Mouse (Mus musculus): ENCODE results near the gene Cubn.

Cubn gene

GRCm38 (mm10) chr2:13409767-13410519, 81.7 kb downstream of the Cubn start:
- in situ Hi-C loops (cut with MboI; ENCODE audit: low sequenced_read_pairs): no loop called here

DNA sequence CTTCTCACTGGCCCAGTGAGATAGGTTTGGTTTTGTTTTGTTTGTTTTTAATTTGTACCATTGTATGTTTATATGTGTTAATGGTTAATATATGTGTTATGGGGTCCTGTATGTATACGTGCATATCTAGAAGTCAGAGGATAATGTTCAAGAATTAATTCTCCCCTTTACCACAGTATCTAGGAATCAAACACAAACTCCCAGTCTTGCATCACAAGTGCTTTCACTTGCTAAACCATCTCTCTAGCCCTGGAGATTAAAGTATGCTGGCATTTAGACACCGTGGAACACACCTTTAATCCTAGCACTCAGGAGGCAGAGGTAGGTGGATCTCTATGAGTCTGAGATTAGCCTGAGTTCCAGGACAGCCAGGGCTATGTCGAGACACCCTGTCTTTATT, 83.3 kb downstream of the Cubn start:
- in situ Hi-C loops (cut with MboI; ENCODE audit: low sequenced_read_pairs): no loop called here

DNA sequence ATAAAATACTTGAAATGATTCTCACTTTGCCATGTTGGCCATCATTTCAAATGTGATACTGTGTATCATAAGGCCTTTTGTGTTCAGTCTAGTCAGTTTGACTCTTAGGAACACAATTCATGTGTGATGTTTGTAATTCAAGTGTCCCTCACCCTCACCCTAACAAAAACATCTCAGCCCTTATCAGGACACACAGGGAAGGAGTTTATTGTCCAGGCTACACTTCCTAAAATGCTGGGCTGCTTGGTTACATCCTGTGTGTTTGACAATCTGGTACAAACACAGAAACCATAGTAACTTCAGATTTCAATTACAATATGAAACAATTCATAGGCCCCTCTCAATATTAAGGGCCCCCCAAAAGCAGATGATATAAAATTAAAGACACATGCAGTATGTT, 83.9 kb downstream of the Cubn start:
- in situ Hi-C loops (cut with MboI; ENCODE audit: low sequenced_read_pairs): no loop called here

GRCm38 (mm10) chr2:13407272-13407671, 84.3 kb downstream of the Cubn start:
- in situ Hi-C loops (cut with MboI; ENCODE audit: low sequenced_read_pairs): no loop called here

DNA sequence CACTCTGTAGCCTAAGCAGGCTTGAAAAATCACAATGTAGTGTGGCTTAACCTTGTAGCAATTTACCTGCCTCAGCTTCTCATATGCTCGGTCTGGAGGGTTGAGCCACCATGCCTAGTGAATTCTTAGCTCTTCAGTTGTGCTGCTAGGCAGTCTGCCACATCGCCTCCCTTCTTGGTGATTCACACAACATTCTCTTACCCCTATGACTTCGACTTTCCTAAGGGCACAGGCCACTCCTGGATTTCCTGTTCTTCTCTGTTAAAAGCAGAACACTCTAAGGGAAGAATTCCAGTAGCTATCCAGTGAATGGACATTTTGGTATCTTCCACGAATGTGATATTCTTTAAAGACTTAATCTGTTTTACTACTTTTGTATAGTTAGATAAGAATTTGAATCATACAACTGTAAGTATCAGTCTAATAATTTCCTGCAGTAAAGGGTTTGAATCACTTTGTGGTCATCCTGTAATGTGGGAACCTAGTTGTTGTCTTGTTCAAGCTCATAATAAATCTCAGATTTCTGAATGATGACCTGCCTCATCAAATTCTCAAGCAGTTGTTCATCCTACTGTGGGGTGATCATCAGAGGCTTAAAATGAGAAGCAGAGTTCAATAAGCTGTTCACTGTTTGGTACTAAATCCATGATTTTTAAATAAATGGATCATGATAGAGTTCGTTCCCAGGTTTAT, 86.5 kb downstream of the Cubn start:
- in situ Hi-C loops (cut with MboI; ENCODE audit: low sequenced_read_pairs): no loop called here

DNA sequence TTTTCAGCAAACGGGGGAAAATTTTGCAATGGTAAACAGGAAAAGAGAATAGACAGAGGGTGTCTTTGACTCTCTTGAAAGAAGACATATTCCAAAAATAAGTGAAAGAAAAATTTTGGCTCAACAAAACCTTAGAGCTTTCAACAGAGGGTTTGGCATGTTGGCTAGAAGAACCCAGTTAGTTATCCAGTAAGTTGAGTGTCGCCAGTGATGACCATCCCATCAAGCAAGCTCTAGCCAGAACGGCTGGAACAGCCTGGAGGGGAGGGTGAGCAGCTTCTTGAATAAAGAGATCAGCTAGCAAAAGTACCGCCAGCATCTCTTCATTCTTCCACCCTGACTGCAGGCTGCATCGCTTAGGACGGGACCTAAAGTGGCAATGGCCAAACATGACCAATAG, 90.8 kb downstream of the Cubn start:
- in situ Hi-C loops (cut with MboI; ENCODE audit: low sequenced_read_pairs): no loop called here

DNA sequence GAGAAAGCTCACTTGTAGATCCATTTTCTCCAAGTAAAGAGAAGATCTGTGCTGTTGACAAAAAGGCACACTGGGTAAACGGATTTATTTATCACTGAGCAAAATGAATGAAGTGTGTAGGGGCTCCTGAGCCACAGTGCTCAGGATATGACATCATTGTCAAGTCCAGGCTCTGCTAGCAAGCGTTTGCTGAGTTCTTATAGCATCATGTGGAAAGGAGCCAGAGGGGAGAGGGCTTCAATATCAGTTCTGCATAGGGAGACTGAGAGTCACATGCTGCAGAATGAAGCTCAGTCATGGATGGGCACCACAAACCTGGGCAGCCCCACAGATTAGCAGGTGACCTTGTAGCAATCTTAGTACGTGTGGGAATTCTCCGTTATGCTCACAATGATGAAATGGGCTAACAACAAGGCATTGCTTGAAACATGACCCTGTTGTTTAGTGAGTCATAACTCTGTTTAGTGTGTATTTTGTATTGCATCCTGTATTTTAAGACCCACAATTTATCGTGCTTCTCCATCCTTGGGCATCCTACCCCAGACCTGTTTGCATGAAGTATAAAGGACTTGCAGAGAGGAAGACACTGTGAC, 92.0 kb downstream of the Cubn start:
- in situ Hi-C loops (cut with MboI; ENCODE audit: low sequenced_read_pairs): no loop called here

DNA sequence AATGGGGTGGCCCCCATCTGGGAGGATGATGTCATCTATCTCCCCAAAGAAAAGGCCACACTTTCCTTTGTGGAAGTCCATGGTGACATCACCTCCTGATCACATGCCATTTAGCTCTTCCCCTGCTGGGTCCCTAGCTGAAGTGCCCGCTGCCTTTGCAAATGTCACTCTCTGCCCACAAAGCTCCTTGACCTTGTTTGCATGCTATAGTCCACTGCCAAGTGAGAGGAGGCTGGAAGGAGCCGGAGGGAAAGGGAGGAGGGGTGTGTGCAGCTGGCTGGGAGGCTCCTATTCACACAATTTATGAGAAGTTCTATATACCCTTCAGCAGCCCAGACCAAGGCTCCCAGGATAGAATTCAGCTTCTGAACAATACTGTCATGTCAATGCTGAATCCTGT, 92.7 kb downstream of the Cubn start:
- in situ Hi-C loops (cut with MboI; ENCODE audit: low sequenced_read_pairs): no loop called here

DNA sequence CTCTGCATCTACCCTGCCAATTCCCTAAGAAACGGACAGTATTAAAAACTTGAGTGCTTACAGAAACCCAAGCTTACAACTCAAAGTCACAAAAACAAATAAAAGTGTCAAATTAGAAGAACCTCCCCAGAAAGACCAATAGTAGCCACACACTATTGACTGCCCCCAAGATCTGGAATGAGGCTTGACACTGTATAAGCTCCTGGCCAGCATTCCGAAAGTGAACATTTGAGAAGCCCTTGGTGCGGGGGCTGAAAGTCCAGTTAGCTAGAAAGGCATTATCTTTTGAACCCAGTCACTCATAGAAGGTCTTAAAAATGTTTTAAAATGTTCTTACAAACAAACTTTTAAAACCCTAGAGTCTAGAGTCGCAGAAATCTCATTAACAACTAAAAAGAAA, 93.1 kb downstream of the Cubn start:
- in situ Hi-C loops (cut with MboI; ENCODE audit: low sequenced_read_pairs): no loop called here

- in situ Hi-C loops (cut with MboI; ENCODE audit: low sequenced_read_pairs): no loop called here
Observed at GRCm38 (mm10) chr2:13396124-13396540, 95.5 kb downstream of the Cubn start.

- in situ Hi-C loops (cut with MboI; ENCODE audit: low sequenced_read_pairs): no loop called here
Observed at GRCm38 (mm10) chr2:13391018-13391417, 100.6 kb downstream of the Cubn start.

DNA sequence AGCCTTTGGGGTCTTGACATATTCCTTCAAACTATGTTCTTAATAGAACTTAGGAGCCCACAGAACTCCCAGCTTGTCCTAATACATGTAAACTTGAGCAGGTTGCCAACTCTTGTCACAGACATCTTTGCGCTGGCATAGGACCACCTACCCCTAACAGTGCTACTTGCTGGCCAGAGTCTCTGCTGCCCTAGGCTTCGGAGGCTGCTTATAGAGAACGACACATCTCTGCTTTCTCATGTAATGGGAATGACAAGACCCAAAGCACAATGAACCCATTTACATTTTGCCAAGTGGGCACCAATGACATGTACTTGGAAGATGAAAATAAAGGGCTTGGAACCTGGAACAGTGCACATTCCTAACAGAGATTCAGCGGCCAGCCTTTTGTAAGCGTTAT, 105.0 kb downstream of the Cubn start:
- in situ Hi-C loops (cut with MboI; ENCODE audit: low sequenced_read_pairs): no loop called here

DNA sequence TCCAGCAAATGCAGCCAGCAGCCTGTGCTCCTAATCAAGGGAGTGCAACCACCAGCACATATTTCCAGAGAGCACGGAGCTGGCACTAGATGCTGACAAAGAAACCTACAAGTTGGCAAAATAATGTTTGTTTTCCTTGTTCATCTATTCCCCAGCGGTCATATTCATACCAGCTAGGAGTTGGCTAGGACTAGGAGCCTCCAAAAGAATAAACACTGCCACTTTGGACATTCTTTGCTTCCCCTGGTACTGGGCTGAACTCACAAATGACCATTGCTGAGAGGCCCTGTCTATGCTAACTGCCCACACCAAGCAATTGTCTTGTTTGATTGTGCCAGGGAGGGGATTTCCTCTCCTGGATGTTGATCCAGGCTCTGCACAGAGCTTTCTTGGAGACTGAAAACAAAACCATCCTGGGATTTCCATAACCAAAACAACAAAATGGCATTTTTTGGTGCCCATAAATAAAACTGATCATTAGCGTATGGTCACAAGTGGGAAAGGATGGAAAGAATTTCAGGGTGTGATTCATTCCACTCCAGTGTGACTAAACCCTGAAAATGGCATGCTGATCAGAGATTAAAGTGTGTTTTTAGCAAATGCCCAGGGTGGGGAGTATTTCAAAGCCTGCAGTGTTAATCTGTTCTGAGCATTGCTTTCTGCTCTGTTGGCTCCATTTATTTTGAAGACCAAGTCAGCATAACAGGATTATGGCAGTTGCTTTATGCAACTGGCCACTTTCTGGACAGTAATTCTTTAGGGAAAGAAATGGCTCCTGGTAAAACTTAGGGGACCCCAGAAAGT, 105.9 kb downstream of the Cubn start:
- in situ Hi-C loops (cut with MboI; ENCODE audit: low sequenced_read_pairs): no loop called here

- in situ Hi-C loops (cut with MboI; ENCODE audit: low sequenced_read_pairs): no loop called here
Observed at GRCm38 (mm10) chr2:13384775-13385541, 106.7 kb downstream of the Cubn start.

DNA sequence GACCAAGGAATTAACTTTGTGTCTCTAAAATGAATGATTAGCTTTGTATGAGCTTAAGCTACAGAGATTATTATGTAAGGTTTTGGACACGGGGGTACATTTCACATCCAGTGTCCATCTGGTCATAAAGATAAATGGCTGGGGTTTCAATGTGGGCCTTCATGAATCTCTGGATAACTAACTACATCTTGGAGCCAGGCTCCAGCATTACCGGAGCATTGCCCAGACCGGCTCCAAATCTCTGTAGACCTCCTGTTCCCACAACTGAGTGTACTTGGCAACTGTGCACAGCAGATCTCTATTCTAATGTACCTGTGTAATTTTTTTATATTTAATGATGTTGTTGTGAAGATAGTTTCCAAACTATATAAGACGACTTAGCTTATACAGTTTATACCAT, 115.4 kb downstream of the Cubn start:
- in situ Hi-C loops (cut with MboI; ENCODE audit: low sequenced_read_pairs): no loop called here

DNA sequence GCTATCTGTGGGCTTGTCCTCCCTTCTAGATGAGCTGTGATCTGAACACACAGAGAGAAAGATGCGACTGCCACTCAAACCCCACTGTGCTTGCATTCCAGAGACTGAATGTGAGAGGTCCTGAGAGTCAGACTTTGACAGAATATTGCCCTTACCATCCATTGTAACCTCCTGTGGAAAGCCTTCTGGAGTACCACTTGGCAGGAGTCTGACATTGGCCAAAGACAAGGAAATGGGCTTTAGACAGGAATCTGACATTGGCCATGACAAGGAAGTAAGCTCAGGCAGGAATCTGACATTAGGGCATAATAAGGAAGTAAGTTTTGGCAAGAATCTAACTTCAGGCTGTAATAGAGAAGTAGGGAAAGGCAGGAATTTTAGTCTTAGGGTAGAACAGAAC, 118.3 kb downstream of the Cubn start:
- in situ Hi-C loops (cut with MboI; ENCODE audit: low sequenced_read_pairs): no loop called here

DNA sequence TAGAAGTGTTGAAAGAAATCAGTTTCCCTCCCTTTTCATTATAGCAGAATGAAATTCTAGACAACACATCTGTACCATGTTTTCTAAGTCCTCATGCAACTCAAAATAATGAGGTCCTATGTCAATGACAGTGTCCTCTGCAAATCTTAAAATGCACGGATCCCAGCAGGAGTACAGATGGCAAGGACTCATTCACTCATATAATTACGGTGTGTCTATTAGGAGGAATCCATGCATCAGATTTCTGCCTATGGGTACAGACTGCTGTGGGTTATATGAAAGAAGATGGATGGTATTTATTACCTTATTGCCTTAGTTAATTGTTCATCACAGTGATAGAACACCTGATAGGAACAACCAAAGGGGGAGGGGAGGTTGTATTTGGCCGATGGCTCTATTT, 118.8 kb downstream of the Cubn start:
- in situ Hi-C loops (cut with MboI; ENCODE audit: low sequenced_read_pairs): no loop called here

DNA sequence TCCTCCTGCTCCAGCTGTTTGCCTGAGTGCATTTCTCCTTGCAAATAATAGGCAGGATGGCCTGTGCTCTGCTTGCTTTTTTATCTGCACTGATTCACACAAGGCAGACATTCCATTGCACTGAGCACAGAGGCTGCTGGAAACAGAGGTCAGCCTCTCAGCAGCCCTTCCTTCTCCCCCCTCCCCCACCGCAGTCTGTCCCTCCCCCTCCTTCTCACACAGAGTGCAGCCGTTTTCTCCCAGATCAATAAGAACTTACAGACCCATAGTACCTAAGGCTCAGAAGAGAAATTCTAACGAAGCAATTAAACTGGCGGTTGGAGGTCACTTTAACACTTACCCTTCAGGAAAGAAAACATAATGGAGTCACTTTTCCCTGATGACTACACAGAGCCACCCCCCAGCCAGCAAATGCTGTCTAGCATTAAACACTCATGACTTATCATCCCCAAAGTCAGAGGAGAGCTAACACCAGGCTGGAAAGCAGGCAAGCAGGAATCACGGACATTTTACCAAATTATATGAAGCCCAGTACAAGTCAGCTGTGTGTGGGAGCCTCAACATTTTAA, 119.3 kb downstream of the Cubn start:
- in situ Hi-C loops (cut with MboI; ENCODE audit: low sequenced_read_pairs): no loop called here

DNA sequence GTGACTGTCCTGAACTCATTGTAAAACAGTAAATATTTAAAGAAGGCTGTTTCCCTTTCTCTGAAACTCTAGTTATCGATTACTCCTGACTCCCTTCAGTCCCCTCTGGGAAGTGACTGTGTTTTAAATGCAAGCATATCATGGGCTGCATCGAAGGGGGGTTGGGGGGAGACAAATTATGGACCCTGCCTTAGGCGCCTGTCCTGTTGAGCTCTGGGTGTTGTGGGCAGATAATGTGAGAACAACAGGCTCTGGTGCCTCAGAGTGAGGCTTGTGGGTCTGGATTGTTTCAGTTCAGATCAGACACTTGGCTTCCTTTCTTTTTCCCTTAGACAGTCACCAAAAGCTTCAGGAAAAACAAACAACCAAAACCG, 119.8 kb downstream of the Cubn start:
- in situ Hi-C loops (cut with MboI; ENCODE audit: low sequenced_read_pairs): no loop called here

DNA sequence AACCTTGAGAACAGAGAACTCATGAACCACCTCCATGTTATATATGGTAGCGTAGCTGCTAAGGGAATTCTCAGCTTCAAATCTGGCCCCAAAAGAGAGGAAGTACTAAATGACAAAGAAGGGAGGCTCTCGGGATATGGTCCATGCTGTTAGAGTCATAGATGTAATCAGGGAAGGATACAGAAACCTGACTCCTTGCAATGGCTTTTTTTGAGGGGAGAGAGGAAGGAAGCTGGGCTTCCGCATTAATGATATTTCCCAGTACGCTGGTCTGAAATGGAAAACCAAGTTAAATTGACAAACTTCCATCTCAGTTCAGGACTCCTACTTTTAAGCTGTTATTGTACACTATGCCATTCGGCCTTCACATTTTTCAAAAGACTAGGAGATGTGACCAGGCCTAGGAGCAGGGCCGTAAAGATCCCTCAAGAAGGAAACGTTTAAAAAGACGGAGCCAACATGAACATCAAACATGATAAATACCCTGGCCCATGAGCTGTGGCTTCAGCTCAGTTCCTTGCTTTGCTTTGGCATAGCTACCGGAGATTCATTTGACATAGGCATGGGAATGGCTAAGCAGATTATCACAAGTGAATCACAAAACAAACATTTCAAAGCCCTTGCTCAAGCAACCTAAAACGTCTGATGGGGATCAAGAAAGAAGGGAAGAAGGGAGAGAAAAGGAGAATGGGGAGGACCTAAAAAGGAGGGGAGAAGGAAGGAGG, 120.4 kb downstream of the Cubn start:
- in situ Hi-C loops (cut with MboI; ENCODE audit: low sequenced_read_pairs): no loop called here

Measured in CH12F3 (cell line).